Mouse (Mus musculus) thymus, adult 2 months (tissue): ENCODE results near the gene St6galnac3.

Source experiments
- CTCF ChIP-seq: fragments of 200-500 bp; IDR thresholded peaks from 2 replicates; pipeline ENCODE4 v1.5.1; 2012; ENCODE audit warnings: mild to moderate bottlenecking, control low read depth, low read length, moderate library complexity, borderline replicate concordance; ENCODE audit not compliant: control insufficient read depth, poor library complexity, insufficient read depth; ENCODE audit errors: extremely low read depth
- POLR2A ChIP-seq: fragments of 200-500 bp; IDR thresholded peaks from 2 replicates; pipeline ENCODE4 v1.6.1; 2012; ENCODE audit warnings: mild to moderate bottlenecking, low read length, control low read depth, moderate library complexity; ENCODE audit not compliant: control insufficient read depth, poor library complexity, insufficient read depth; ENCODE audit errors: extremely low read depth

- TF ChIP-seq CTCF, result no peak
- no peak for TF ChIP-seq POLR2A
Measured at GRCm38 (mm10) chr3:153394224-153394623, 330.8 kb downstream of the St6galnac3 start.
